Mouse (Mus musculus) testis, adult 2 months (tissue): ENCODE results near the gene Oaf. TPM values are rescaled to one million over a fixed set of nuclear protein-coding genes. Genes with fewer than 3 reads are reported as not detected.

Experiments
- H3K27ac ChIP-seq: fragments of 200-500 bp; 2 replicates; pipeline ENCODE4 v1.5.1; 2012; ENCODE audit warnings: low read depth, low read length; ENCODE audit not compliant: control insufficient read depth, insufficient read depth
- H3K27me3 ChIP-seq: fragments of 200-500 bp; 2 replicates; pipeline ENCODE4 v1.6.1; 2012; ENCODE audit warnings: mild to moderate bottlenecking, low read length, moderate library complexity; ENCODE audit not compliant: control insufficient read depth, insufficient read depth
- H3K36me3 ChIP-seq: fragments of 200-500 bp; 2 replicates; pipeline ENCODE4 v1.6.1; 2012; ENCODE audit warnings: mild to moderate bottlenecking, low read length; ENCODE audit not compliant: control insufficient read depth, insufficient read depth
- H3K4me1 ChIP-seq: fragments of 200-500 bp; 2 replicates; pipeline ENCODE4 v1.6.1; 2012; ENCODE audit warnings: low read length; ENCODE audit not compliant: control insufficient read depth, insufficient read depth
- H3K4me3 ChIP-seq: fragments of 200-500 bp; 2 replicates; pipeline ENCODE4 v1.5.1; 2012; ENCODE audit warnings: low read depth, mild to moderate bottlenecking, low read length, moderate library complexity, mixed read lengths; ENCODE audit not compliant: control insufficient read depth
- CTCF ChIP-seq: fragments of 200-500 bp; IDR thresholded peaks from 2 replicates; pipeline ENCODE4 v1.5.1; 2012; ENCODE audit warnings: low read depth, mild to moderate bottlenecking, inconsistent platforms, low read length, moderate library complexity; ENCODE audit not compliant: control insufficient read depth, insufficient read depth, insufficient replicate concordance
- POLR2A ChIP-seq: fragments of 200-500 bp; IDR thresholded peaks from 2 replicates; pipeline ENCODE4 v1.6.1; 2012; ENCODE audit warnings: low read depth, mild to moderate bottlenecking, inconsistent platforms, low read length, moderate library complexity; ENCODE audit not compliant: control insufficient read depth
- polyA plus RNA-seq: library from polyadenylated mRNA; depleted of rRNA; stranded (reverse); fragments of >200 nt; gene quantifications from 2 replicates; pipeline ENCODE4 v1.2.3, GENCODE M21; 2012; rRNA removed

The Oaf gene
- 2.0 and 3.7 TPM in 2 replicates for polyA plus RNA-seq

DNA sequence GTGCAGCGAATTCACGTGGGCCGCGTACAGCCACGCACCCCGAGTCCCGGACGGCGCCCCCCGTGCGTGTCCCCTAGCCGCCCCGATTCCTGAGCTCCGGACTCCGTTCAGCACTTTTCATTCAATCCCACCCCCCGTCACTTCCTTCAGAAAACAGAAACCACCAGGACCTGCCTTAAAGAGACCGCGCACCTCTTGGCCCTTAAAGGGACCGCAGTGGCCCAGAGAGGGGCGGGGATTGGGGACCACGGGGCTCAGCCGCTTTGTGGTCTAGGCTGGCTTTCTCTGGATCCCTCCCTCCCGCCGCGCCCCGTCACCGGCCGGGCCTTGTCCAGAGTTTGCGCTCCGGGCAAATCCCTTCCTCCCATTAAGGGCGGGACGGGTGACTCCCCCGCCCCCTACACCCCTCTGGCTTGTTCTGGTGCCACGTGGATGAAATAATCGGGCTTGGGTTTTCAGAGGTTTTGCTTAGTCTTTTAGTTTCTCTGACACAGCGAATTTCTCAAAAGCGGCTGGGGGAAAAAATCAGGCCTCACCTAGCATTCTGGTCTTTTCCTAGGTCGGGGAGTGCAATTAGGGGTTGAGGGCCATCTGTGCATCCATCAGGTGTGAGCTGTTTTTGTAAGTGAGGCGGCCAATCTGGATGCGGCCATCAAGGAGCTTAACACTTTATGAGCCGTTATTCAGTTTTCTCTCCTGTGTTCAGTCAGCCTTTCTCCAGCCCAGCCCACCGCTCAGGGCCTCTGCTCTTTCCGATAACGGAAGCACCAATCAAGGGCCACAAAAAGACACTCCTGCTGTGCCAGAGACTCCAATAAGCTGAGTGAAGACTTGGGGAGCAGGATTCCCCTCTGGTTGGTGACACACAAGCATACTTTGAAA lies at the start of gene Oaf:
Gene Oaf, minus strand, starts transcription at position 200 of the 882 bp plus-strand sequence.
- H3K27ac ChIP-seq = peak within 1 kb of the TSS; percentile 63

DNA sequence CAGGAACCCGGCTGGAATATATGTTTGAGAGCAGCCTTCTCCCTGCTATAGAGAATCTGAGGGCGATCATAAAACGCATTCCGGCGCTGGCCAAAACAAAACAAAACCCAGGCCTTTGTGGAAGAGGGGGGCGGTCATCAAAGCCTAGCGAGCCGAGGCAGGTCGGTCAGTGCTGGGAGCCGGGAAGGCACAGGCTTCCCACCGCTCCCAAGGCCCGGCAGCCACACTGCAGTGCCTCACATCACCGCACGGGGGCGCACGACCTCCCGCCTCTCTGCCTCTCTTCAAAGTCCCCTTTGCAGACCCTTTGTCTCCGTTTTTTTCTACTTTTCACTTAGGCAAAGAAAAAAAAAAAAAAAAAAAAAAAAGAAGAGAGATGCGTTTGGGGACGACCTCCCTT lies 47.2 kb upstream of the Oaf start:
- peaks cover 2% of the 10 kb centered on the region; the same call in 1 of the 2 replicates for H3K4me1 ChIP-seq
- H3K36me3 ChIP-seq = no peaks in the 10 kb centered on the region
- no peak overlapping the region for H3K27ac ChIP-seq
- H3K27me3 ChIP-seq = no peaks in the 10 kb centered on the region
- TF ChIP-seq CTCF = peak; percentile 98
- no peak for TF ChIP-seq POLR2A
- H3K4me3 ChIP-seq = peak overlapping the region; percentile 21; the same call in 1 of the 2 replicates

More for the DNA sequence above, at the start of gene Oaf:
- TF ChIP-seq CTCF = no peak
- no peak; the same call in 1 of the 2 replicates for TF ChIP-seq POLR2A
- peak within 1 kb of the TSS; percentile 82 for H3K4me3 ChIP-seq
- H3K4me1 ChIP-seq = peaks cover 8% of the 10 kb centered on the region
- no peaks in the 10 kb centered on the region for H3K36me3 ChIP-seq
- H3K27me3 ChIP-seq = peaks cover 7% of the 10 kb centered on the region

DNA sequence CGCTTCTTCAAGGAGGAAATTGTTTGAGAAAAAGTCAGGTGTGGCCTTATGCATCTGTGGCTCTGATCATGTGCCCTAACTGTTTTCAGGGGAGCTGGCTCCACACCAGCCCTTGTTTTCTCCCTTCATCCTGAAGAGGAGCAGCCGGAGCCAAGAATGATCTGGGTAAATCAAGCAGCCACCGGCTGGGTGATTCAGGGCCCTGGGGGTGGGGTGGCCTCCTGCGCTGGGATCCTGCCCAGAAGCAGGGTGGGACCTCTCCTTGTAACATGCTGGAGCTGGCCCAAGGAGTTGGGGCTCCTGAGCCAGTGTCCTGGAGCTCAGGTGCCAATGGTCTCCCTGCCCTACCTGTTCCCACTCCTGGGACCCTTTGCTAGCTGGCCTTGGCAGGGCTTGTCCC lies 45.6 kb upstream of the Oaf start:
- Histone ChIP-seq H3K36me3 (no peaks in the 10 kb centered on the region), H3K4me1 (peaks cover 2% of the 10 kb centered on the region; the same call in 1 of the 2 replicates), H3K4me3 (no peak overlapping the region), H3K27me3 (no peaks in the 10 kb centered on the region), H3K27ac (no peak overlapping the region)
- no peak for TF ChIP-seq CTCF

DNA sequence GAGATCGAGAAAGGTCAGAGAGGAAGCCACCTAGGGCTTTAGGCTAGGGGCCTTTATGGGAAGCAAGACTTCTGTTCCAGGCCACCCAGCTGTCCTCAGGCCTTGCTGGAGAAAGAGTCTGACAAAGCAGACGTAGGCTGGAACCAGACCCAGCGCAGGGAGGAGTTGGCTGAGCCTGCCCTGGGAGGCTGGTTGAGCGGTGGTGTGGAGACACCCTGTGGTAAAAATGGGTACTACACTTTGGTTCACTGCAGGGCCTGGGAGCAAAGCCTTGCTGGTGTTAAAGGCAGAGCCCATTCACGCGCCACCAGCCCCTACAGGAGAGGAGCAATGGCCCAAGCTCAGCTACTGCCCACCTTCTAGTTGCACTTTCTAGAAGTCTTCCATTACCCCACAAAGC lies 44.6 kb upstream of the Oaf start:
- Histone ChIP-seq H3K4me3 (no peak overlapping the region), H3K27me3 (no peaks in the 10 kb centered on the region), H3K36me3 (no peaks in the 10 kb centered on the region), H3K27ac (no peak overlapping the region), H3K4me1 (peaks cover 2% of the 10 kb centered on the region; the same call in 1 of the 2 replicates)
- peak; percentile 98 for TF ChIP-seq CTCF
- TF ChIP-seq POLR2A = no peak

DNA sequence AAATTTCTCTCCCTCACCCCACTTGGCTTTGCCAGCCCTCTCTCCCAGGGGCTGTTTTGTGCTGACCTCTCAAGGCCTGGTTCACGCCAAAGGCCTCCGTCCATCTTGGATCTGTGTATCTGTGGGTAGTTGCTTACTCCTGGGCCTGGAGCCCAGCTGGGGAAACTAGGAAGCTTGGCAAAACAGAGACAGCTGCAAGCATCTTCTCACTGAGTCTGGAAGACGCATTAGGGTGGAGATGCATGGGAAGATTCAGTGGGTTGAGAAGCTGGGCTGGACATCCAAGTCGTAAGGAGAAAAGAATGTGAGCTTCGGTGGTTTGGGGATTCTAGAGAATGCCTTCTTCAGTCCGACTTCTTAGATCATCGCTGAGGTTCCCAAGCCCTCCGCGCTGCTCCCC lies 34.0 kb upstream of the Oaf start:
- no peak overlapping the region for H3K4me3 ChIP-seq
- no peaks in the 10 kb centered on the region for H3K36me3 ChIP-seq
- TF ChIP-seq POLR2A = no peak
- no peak for TF ChIP-seq CTCF
- H3K4me1 ChIP-seq = peaks cover 2% of the 10 kb centered on the region; the same call in 1 of the 2 replicates
- no peak overlapping the region for H3K27ac ChIP-seq
- H3K27me3 ChIP-seq = no peaks in the 10 kb centered on the region

DNA sequence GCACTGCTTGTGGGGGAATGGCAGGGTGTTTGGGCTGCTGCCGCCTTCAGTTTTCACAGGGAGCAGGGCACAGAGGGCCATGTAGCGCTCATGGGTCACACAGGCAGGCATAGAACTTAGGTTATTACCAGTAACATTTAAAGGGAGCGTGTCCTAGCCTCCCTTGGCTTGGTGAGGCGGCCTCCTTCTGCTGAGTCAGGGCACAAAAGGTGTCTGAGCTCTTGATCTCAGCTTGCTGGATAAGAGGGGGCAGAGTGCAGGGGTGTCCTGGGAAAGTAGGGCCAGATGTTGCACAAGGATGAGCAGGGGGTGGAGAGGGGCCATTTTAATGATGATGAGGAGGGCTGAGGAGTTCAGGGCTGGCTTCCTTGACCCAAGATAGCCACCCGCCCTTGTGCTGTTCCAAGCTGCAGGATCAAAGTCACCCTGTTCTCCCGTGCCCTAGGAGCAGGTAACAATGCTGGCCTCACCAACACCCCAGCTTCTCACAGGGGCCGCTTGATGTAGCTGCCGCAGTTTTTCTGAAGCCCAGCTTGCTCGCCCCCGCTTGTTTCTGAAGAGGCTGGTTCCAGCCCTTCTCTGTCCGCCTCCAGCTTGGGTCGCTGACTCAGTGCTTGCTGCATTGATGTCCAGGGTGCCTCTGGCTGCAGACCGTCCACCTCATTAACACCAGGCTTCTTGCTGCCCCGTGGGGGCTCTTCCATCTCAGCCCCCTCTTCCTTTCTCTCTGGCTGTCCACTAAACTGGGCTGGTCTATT lies 32.2 kb upstream of the Oaf start:
- TF ChIP-seq POLR2A (no peak), CTCF (no peak)
- no peaks in the 10 kb centered on the region for H3K27me3 ChIP-seq
- H3K27ac ChIP-seq = no peak overlapping the region
- H3K4me1 ChIP-seq = peaks cover 2% of the 10 kb centered on the region; the same call in 1 of the 2 replicates
- H3K36me3 ChIP-seq = no peaks in the 10 kb centered on the region
- no peak overlapping the region for H3K4me3 ChIP-seq

DNA sequence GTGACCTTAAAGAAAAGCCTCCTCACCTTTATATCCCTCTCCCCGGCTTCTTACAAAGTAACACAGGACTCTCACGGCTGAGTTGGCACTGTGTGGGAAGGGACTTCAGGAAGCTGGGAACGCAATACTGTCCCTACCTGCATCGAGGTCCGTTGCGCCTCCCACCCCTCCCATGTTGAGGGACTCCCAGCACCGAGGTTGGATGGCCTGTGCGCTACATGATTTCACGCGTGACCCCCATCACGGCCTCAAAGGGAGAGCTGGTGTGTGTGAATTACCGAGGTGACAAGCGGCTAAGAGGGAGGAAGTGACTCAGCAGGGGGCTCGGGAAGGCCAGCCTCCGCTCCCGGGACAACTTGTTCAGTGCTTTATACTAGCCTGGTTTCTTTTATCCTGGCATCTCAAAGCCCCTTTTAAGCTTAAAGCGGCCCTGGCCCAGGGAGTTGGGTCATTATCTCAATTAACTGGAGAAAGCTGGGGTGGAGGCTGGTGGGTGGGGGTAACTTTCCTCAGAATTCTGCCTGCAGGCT lies 31.1 kb upstream of the Oaf start:
- TF ChIP-seq POLR2A (no peak), CTCF (no peak)
- no peaks in the 10 kb centered on the region for H3K27me3 ChIP-seq
- H3K4me3 ChIP-seq = peak overlapping the region; percentile 8; the same call in 1 of the 2 replicates
- H3K27ac ChIP-seq = no peak overlapping the region
- H3K36me3 ChIP-seq = no peaks in the 10 kb centered on the region
- H3K4me1 ChIP-seq = peaks cover 2% of the 10 kb centered on the region; the same call in 1 of the 2 replicates
